Mouse (Mus musculus): Measurements from ENCODE around the gene Uchl5. TPM values are rescaled to one million over a fixed set of nuclear protein-coding genes. Genes with fewer than 3 reads are reported as not detected.

The Uchl5 gene
- polyA plus RNA-seq, 1 experiment from 2014 or later, result 60.0 TPM

Other genes with a start within 250 kb of the Uchl5 start
- 0.08 and 0.09 TPM in 2 replicates for gene B3galt2, start 136.6 kb upstream of the Uchl5 start, polyA plus RNA-seq (2015; fragmentation: Nextera tagmentation; extraction: Ambion mirVana)
- gene Cdc73, start 74.4 kb upstream of the Uchl5 start, polyA plus RNA-seq (2015; fragmentation: Nextera tagmentation; extraction: Ambion mirVana), result 3.9 and 4.7 TPM in 2 replicates
- 43.6 and 46.2 TPM in 2 replicates for gene Glrx2, start 60.9 kb upstream of the Uchl5 start, polyA plus RNA-seq (2015; fragmentation: Nextera tagmentation; extraction: Ambion mirVana)
- 1.4 and 1.7 TPM in 2 replicates for gene Trove2, start 204 bp upstream of the Uchl5 start, polyA plus RNA-seq (2015; fragmentation: Nextera tagmentation; extraction: Ambion mirVana)
- 10.6 and 11.1 TPM in 2 replicates for gene Rgs2, start 226.9 kb downstream of the Uchl5 start, polyA plus RNA-seq (2015; fragmentation: Nextera tagmentation; extraction: Ambion mirVana)

All from liver, embryonic 16.5 days (tissue).